Mouse (Mus musculus): ENCODE measurements around the gene Ipmk. TPM values are rescaled to one million over a fixed set of nuclear protein-coding genes. Genes with fewer than 3 reads are reported as not detected.

The Ipmk gene
- polyA plus RNA-seq (2012; ENCODE audit: low replicate concordance) = 6.4 and 36.6 TPM in 2 replicates

GRCm38 (mm10) chr10:71347509-71347949 is at the start of gene Ipmk:
Gene Ipmk (plus strand): TSS chr10:71347763.

GRCm38 (mm10) chr10:71344579-71345143 is 2.9 kb upstream of the Ipmk start, which contains the start of gene Cisd1:
Gene Cisd1 (minus strand): TSS chr10:71344954.

Other genes with a start within 250 kb of the Ipmk start
- gene Bicc1, start 188.1 kb upstream of the Ipmk start, polyA plus RNA-seq (2012; ENCODE audit: low replicate concordance) = 0.06 TPM in 1 of 2 replicates, not detected in the other
- 6.2 and 10.3 TPM in 2 replicates for gene Tfam, start 109.5 kb upstream of the Ipmk start, polyA plus RNA-seq (2012; ENCODE audit: low replicate concordance)
- 22.4 and 32.5 TPM in 2 replicates for gene Ube2d1, start 62.5 kb upstream of the Ipmk start, polyA plus RNA-seq (2012; ENCODE audit: low replicate concordance)
- 12.7 and 14.5 TPM in 2 replicates for gene Cisd1, start 2.8 kb upstream of the Ipmk start, polyA plus RNA-seq (2012; ENCODE audit: low replicate concordance)